Mouse (Mus musculus) testis, adult 2 months (tissue): ENCODE measurements around the gene Mta3. TPM values are rescaled to one million over a fixed set of nuclear protein-coding genes. Genes with fewer than 3 reads are reported as not detected.

ENCODE experiments used
- H3K27ac ChIP-seq: fragments of 200-500 bp; 2 replicates; pipeline ENCODE4 v1.5.1; 2012; ENCODE audit warnings: low read depth, low read length; ENCODE audit not compliant: control insufficient read depth, insufficient read depth
- H3K27me3 ChIP-seq: fragments of 200-500 bp; 2 replicates; pipeline ENCODE4 v1.6.1; 2012; ENCODE audit warnings: mild to moderate bottlenecking, low read length, moderate library complexity; ENCODE audit not compliant: control insufficient read depth, insufficient read depth
- H3K36me3 ChIP-seq: fragments of 200-500 bp; 2 replicates; pipeline ENCODE4 v1.6.1; 2012; ENCODE audit warnings: mild to moderate bottlenecking, low read length; ENCODE audit not compliant: control insufficient read depth, insufficient read depth
- H3K4me1 ChIP-seq: fragments of 200-500 bp; 2 replicates; pipeline ENCODE4 v1.6.1; 2012; ENCODE audit warnings: low read length; ENCODE audit not compliant: control insufficient read depth, insufficient read depth
- H3K4me3 ChIP-seq: fragments of 200-500 bp; 2 replicates; pipeline ENCODE4 v1.5.1; 2012; ENCODE audit warnings: low read depth, mild to moderate bottlenecking, low read length, moderate library complexity, mixed read lengths; ENCODE audit not compliant: control insufficient read depth
- CTCF ChIP-seq: fragments of 200-500 bp; IDR thresholded peaks from 2 replicates; pipeline ENCODE4 v1.5.1; 2012; ENCODE audit warnings: low read depth, mild to moderate bottlenecking, inconsistent platforms, low read length, moderate library complexity; ENCODE audit not compliant: control insufficient read depth, insufficient read depth, insufficient replicate concordance
- POLR2A ChIP-seq: fragments of 200-500 bp; IDR thresholded peaks from 2 replicates; pipeline ENCODE4 v1.6.1; 2012; ENCODE audit warnings: low read depth, mild to moderate bottlenecking, inconsistent platforms, low read length, moderate library complexity; ENCODE audit not compliant: control insufficient read depth
- polyA plus RNA-seq: library from polyadenylated mRNA; depleted of rRNA; stranded (reverse); fragments of >200 nt; gene quantifications from 2 replicates; pipeline ENCODE4 v1.2.3, GENCODE M21; 2012; rRNA removed

Gene Mta3
- polyA plus RNA-seq, result 36.3 and 38.3 TPM in 2 replicates

GRCm38 (mm10) chr17:83706116-83706593 lies at the start of gene Mta3:
Mta3 (plus strand) TSS chr17:83706163.
- TF ChIP-seq CTCF (no peak), POLR2A (no peak)
- peak within 1 kb of the TSS; percentile 87 for H3K4me3 ChIP-seq
- peaks cover 9% of the 10 kb centered on the region for H3K4me1 ChIP-seq
- H3K27me3 ChIP-seq, result no peaks in the 10 kb centered on the region
- peak within 1 kb of the TSS; percentile 84 for H3K27ac ChIP-seq
- H3K36me3 ChIP-seq, result no peaks in the 10 kb centered on the region

- no peak overlapping the region for H3K4me3 ChIP-seq
- no peak overlapping the region for H3K27ac ChIP-seq
- H3K36me3 ChIP-seq, result no peaks in the 10 kb centered on the region
- H3K4me1 ChIP-seq, result peaks cover 8% of the 10 kb centered on the region
- TF ChIP-seq CTCF (no peak), POLR2A (no peak)
- H3K27me3 ChIP-seq, result no peaks in the 10 kb centered on the region
These were observed 48.6 kb upstream of the Mta3 start for GRCm38 (mm10) chr17:83657375-83657774.

- Histone ChIP-seq H3K4me3 (no peak overlapping the region), H3K36me3 (no peaks in the 10 kb centered on the region), H3K27me3 (no peaks in the 10 kb centered on the region), H3K4me1 (peaks cover 8% of the 10 kb centered on the region), H3K27ac (no peak overlapping the region)
- TF ChIP-seq POLR2A (no peak), CTCF (no peak)
These were observed 47.0 kb upstream of the Mta3 start for GRCm38 (mm10) chr17:83658943-83659342.

GRCm38 (mm10) chr17:83664761-83665160 lies 41.2 kb upstream of the Mta3 start:
- H3K27me3 ChIP-seq, result no peaks in the 10 kb centered on the region
- TF ChIP-seq POLR2A (no peak), CTCF (no peak)
- H3K27ac ChIP-seq, result no peak overlapping the region
- H3K36me3 ChIP-seq, result no peaks in the 10 kb centered on the region
- H3K4me3 ChIP-seq, result no peak overlapping the region
- H3K4me1 ChIP-seq, result no peaks in the 10 kb centered on the region

GRCm38 (mm10) chr17:83666597-83667287 lies 39.2 kb upstream of the Mta3 start:
- H3K36me3 ChIP-seq, result no peaks in the 10 kb centered on the region
- no peak overlapping the region for H3K27ac ChIP-seq
- TF ChIP-seq POLR2A (no peak), CTCF (no peak)
- no peaks in the 10 kb centered on the region for H3K4me1 ChIP-seq
- H3K27me3 ChIP-seq, result no peaks in the 10 kb centered on the region
- no peak overlapping the region for H3K4me3 ChIP-seq

GRCm38 (mm10) chr17:83667934-83668690 lies 37.9 kb upstream of the Mta3 start:
- H3K36me3 ChIP-seq, result no peaks in the 10 kb centered on the region
- H3K27me3 ChIP-seq, result no peaks in the 10 kb centered on the region
- H3K27ac ChIP-seq, result no peak overlapping the region
- TF ChIP-seq CTCF (no peak), POLR2A (no peak)
- H3K4me3 ChIP-seq, result no peak overlapping the region
- no peaks in the 10 kb centered on the region for H3K4me1 ChIP-seq

GRCm38 (mm10) chr17:83672685-83673084 lies 33.3 kb upstream of the Mta3 start:
- no peaks in the 10 kb centered on the region for H3K36me3 ChIP-seq
- H3K27ac ChIP-seq, result no peak overlapping the region
- no peak for TF ChIP-seq CTCF
- no peak for TF ChIP-seq POLR2A
- H3K4me1 ChIP-seq, result no peaks in the 10 kb centered on the region
- no peak overlapping the region for H3K4me3 ChIP-seq
- H3K27me3 ChIP-seq, result no peaks in the 10 kb centered on the region
